Mouse (Mus musculus) ovary, postnatal 10 days (tissue): ENCODE results near the gene Rph3al.

Source experiments
- DNase-seq: peaks from one replicate; pipeline ENCODE4 v3.0.0; 2022; ENCODE audit warnings: low spot score

Rph3al gene

GRCm38 (mm10) chr11:75950459-75950858, 12.2 kb upstream of the Rph3al start:
- DNase-seq: no peak

DNA sequence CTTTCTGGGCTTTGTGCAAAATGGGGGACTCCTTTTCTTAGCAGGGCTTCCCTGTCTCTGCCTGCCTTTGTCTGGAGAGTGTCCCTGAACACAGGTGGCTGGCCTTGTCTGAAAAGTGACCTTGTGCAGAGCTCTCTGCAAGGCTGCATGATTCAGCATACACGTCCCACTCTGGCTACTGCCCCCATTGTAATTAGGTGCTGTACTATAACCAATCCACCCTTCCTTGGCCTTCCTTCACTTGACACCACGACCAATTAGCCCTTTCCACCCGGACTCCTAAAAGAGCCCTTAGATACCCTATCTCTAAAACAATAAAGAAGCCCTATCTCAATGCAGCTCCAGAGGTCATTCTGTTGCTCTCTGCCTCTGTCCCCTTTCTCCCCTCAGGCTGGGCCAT, 10.6 kb upstream of the Rph3al start:
- no peak for DNase-seq

GRCm38 (mm10) chr11:75947223-75947622, 9.0 kb upstream of the Rph3al start:
- no peak for DNase-seq

GRCm38 (mm10) chr11:75945805-75946450, 7.7 kb upstream of the Rph3al start:
- no peak for DNase-seq

GRCm38 (mm10) chr11:75937370-75937871, 808 bp downstream of the Rph3al start:
- DNase-seq: peak; percentile 40

GRCm38 (mm10) chr11:75935819-75936430, 2.3 kb downstream of the Rph3al start:
- no peak for DNase-seq

- DNase-seq: no peak
Measured at GRCm38 (mm10) chr11:75934425-75934824, 3.8 kb downstream of the Rph3al start.

GRCm38 (mm10) chr11:75933371-75933770, 4.9 kb downstream of the Rph3al start:
- DNase-seq: no peak

DNA sequence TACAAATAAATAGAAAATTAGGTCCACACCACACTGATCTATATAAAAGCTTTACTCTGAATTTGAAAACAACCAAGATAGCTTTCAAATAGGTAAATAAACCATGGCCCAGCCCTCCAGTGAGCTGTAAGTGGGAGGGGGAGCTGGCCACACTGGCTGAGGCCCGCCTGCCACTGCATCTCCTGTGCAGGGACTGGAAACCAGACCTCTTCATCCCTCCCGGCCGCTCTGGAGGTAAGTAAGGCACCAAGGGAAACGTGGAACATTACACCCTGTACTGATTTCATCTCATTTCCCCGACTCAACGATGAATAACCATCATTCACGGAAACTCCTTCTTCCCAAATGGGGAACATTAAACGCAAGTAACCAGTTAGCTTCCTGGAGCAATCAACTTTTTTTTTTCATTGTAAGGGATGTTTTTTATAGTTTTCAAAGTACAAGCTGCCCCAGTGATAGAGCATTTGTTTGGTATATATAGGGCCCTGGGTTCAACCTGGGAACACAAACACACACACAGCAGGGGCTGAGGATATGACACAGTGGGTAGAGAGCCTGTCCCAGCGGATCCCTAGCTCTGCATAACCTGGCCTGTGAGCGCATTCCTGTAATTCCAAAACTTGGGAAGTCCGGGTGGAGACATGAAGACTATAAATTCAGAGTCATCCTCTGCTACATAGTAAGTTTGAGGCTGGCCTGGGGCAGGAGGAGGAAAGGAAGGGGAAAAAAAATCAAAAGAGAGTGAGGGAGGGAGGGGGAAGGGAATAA, 7.1 kb downstream of the Rph3al start:
- DNase-seq: no peak

GRCm38 (mm10) chr11:75930208-75930607, 8.0 kb downstream of the Rph3al start:
- no peak for DNase-seq

GRCm38 (mm10) chr11:75927881-75928280, 10.3 kb downstream of the Rph3al start:
- DNase-seq: no peak

DNA sequence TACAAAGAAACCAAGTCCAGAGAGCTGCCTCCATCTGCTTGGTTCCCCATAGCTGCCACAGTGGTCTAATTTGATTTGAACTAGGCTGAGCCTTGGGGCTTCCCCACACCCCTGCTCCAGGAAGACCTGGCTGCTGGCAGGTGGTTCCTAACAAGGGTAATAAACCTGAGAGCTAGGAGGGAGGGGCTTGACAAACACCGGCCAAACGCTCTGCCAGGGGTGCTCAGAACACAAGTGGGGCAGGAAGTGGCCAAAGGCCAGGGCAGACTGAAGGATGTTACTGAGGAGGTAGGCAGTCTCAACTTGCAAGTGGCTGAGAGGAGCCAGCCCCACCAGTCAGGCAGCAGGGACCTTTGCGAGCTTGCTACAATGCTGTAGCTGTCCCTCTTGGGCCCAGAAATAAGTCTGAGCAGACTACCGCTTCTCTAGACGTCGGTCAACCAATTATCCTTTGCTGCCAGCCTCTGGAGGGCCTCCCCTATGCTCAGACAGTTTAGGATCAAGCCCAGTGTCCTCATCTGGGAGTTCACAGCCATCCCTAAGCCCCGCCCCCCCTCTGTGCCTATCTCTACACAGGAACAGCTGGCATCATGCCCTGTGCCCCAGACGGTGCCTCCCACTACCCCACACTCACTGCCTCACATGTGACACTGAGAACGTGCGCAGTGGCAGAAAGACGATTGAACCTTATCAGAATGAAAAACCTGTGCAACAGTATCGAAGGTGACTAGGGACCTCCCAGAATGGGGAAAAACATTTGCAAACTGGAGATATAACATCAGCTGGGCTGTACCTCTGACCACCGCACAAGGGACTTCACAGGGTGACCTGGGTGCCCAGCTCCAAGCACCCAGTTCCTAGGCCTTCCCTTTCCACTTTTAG, 11.6 kb downstream of the Rph3al start:
- no peak for DNase-seq

DNA sequence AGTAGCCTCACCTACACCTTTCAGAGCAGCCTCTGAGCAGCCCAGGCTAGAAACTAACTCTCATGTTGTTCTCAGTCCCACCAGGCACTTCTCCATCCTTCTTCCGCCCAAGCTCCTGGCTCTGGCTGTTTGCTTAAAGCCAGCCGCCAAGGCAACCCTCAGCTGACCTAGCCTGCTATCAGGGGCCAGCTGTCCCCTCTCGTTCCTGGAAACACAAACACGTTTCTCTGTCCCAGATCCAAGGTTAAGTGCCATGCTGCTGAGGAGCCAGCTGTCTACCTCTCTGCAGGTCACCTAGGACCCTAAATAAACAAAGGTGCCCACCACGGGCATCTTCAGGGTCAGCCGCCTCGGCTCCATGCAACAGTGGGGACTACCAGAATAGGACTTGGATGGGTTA, 12.4 kb downstream of the Rph3al start:
- DNase-seq: no peak

DNA sequence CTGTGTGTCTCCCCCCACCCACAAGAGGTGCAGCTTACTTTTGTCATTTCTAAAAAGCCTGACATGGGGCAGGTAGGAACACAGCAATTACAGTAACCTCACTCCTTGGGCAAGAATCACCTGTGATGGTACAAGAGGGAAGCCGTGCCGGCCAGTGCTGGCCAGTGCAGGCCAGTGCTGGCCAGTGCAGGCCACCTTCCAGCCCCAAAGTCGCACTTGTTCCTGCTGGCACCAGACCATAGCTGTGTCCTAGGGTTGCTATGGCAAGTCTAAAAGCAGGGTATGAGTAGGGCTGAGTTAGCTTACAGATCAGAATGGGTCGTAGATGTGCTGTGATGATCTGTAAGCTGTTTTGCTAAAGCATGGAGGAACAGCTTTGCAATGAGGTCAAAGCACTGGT, 15.5 kb downstream of the Rph3al start:
- DNase-seq: no peak

GRCm38 (mm10) chr11:75919139-75919538, 19.1 kb downstream of the Rph3al start:
- no peak for DNase-seq

DNA sequence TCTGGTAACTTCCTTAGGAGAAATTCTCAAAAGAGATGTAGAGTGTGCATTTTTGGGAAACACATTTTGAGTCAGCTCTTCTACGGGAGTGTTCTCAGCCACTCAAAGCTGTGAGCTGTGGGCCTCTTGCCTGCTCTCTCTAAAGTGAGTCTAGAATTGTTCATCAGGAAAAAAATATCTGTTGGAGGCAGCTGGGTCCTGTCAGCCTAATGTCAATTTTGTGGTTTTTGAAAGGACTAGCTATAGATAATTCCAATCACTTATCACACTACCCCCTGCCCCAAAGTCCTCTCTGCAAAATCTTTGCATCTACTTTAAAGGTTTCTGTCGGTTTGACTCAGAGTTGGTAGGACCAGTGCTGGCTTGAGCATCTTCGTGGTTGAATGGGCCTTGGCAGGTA, 20.9 kb downstream of the Rph3al start:
- DNase-seq: no peak

- DNase-seq: no peak
Measured at GRCm38 (mm10) chr11:75913953-75914352, 24.3 kb downstream of the Rph3al start.

DNA sequence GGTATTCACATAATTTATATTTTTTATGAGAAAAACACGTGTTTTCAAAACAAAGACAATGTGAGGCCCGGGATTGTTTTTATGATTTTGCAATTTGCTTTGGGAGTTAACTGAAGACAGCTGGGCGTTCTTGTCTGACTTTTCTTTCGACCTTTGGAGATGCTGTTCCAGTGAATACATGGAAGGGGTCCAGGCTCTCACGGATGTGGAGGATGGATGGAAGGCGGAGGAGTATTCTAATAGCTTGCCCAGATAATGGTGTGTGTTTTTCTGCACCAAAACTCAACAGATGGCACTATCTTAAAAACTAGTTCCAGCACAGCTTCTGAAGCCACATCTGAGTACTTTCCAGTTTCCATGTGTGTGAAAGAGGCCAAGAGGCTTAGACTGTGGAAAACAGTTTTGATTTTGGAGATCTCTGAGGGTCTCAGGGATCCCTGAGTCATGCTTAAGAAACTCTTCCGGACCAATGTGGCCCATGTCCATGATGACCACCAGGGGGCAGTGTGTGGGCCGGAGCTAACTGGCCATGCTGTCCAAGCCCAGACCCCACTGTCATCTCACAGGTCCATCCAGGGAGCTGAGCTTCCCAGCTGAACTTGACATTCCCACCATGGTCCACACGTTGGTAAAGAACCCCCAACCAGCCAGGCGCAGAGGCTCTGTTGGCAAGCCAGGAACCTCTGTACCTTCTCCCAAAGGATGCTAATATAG, 25.1 kb downstream of the Rph3al start:
- peak; percentile 36 for DNase-seq

DNA sequence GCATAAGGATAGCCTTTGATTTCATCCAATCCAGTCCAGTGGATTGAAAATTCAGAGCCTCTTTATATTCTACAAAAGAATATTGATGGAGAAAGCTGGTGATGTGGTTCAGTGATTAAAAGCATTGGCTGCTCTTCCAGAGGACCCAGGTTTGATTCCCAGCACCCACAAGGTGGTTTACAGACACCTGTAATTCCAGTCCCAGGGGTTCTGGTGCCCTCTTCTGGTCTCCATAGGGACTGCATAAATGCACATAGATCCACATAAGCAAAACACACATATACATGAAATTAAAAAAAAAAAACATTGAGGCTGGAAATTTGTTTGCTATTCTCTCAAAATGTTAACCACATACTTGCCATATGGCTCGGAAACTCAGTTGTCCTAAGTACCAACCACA, 26.3 kb downstream of the Rph3al start:
- no peak for DNase-seq

- DNase-seq: no peak
Measured at GRCm38 (mm10) chr11:75909702-75910429, 28.4 kb downstream of the Rph3al start.

GRCm38 (mm10) chr11:75907406-75907805, 30.8 kb downstream of the Rph3al start:
- DNase-seq: no peak
